Mouse (Mus musculus): ENCODE measurements around the gene Lrrfip1. TPM values are rescaled to one million over a fixed set of nuclear protein-coding genes. Genes with fewer than 3 reads are reported as not detected.

Lrrfip1 gene
- polyA plus RNA-seq, 1 experiment from 2014 or later = 26.5 TPM

DNA sequence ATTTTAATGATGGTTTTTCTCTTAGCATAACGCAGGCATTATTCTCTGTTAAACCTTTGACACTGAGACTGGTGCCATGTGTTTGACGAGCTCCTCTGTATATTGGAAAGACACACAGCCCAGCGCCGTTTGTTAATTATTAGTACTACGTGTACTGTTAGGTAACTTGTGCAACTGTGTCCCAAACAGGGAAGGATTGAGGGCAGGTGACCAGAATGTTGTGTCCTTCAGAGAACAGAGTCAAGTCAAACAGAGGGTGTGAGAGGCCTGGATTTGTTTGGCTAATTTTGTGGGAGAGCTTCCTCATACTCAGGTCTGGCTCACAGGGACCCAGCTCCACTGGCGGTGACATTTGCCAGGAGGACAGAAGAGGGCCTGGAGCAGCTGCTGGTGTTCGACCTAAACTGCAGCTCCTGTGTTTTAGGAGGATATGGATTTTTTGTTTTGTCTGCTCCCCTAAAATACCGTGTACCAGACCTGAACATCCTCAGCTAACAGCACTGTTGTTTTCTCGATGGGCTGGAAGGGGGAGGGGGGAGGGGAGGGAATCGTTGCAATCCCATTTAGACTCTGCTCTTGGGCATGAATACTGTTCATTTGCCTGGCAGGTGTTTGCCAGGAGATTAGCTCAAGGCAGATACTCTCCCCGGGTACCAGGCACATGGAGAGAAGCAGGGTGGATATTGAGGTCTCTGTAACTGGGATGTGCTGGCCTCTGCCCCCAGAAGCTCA lies 103.3 kb downstream of the Lrrfip1 start:
- Histone ChIP-seq H3K4me2 (no peak overlapping the region), H3K4me1 (replicated peaks; ENCODE audit: control insufficient read depth, insufficient read depth, low read length) (no peaks in the 10 kb centered on the region; the same call in 1 of the 2 replicates), H3K27ac (ENCODE audit: low read depth, low read length) (no peak overlapping the region), H3K9me3 (ENCODE audit: control insufficient read depth, low read length) (no peaks in the 10 kb centered on the region), H3K4me3 (ENCODE audit: low read depth, low read length) (no peak overlapping the region), H3K27me3 (replicated peaks; ENCODE audit: control insufficient read depth, insufficient read depth, low read length) (no peaks in the 10 kb centered on the region), H3K36me3 (ENCODE audit: control insufficient read depth, insufficient read depth, low read length) (peaks cover 4% of the 10 kb centered on the region; the same call in 1 of the 2 replicates), H3K9ac (ENCODE audit: low read depth, low read length) (no peak overlapping the region)
- DNase-seq (ENCODE audit: low spot score) (no peak), ATAC-seq (replicated peaks; ENCODE audit: low FRiP score) (no peak)
- WGBS = 74% methylated on average over 11 of the region's 11 CpGs

DNA sequence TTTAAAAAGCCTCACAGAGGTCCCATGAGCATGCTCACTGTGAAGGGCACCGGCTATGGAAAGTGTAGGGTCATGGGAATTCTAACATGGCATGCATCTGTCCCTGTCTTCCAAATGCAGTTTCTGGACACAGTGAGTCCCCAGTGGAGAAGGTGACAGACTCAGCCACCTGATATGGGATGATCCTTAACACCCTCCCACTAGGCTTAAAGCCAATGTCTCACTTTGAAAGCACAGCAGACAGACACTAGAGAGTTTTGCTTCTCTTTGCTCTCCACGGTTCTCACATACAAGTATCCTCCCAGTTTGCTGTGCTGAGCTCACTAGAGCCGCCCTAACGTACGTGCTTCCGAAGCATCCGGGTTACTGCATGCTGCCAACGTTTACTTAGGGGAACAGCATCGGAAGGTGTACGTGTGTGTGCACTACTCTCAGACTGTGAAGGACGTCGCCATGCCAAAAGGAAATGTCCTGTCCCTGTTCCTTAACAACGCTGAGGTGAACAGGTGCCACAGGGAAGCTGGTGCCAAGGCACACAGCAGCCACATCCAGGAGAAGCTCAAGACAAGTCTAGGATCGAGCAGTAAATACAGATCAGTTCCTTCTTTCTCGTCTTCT lies 104.9 kb downstream of the Lrrfip1 start:
- ATAC-seq (replicated peaks; ENCODE audit: low FRiP score) (no peak), DNase-seq (ENCODE audit: low spot score) (no peak)
- no peaks in the 10 kb centered on the region; the same call in 1 of the 2 replicates for H3K4me1 ChIP-seq (replicated peaks; ENCODE audit: control insufficient read depth, insufficient read depth, low read length)
- no peak overlapping the region for H3K4me2 ChIP-seq
- H3K9ac ChIP-seq (ENCODE audit: low read depth, low read length) = no peak overlapping the region
- no peak overlapping the region for H3K4me3 ChIP-seq (ENCODE audit: low read depth, low read length)
- H3K9me3 ChIP-seq (ENCODE audit: control insufficient read depth, low read length) = no peaks in the 10 kb centered on the region
- 91% methylated on average over 15 of the region's 15 CpGs for WGBS
- no peaks in the 10 kb centered on the region for H3K27me3 ChIP-seq (replicated peaks; ENCODE audit: control insufficient read depth, insufficient read depth, low read length)
- no peak overlapping the region for H3K27ac ChIP-seq (ENCODE audit: low read depth, low read length)
- peaks cover 4% of the 10 kb centered on the region; the same call in 1 of the 2 replicates for H3K36me3 ChIP-seq (ENCODE audit: control insufficient read depth, insufficient read depth, low read length)

- H3K27ac ChIP-seq (ENCODE audit: low read depth, low read length) = no peak overlapping the region
- H3K9ac ChIP-seq (ENCODE audit: low read depth, low read length) = no peak overlapping the region
- H3K36me3 ChIP-seq (ENCODE audit: control insufficient read depth, insufficient read depth, low read length) = peaks cover 2% of the 10 kb centered on the region; the same call in 1 of the 2 replicates
Observed at GRCm38 (mm10) chr1:91107548-91107947, 109.0 kb downstream of the Lrrfip1 start.

DNA sequence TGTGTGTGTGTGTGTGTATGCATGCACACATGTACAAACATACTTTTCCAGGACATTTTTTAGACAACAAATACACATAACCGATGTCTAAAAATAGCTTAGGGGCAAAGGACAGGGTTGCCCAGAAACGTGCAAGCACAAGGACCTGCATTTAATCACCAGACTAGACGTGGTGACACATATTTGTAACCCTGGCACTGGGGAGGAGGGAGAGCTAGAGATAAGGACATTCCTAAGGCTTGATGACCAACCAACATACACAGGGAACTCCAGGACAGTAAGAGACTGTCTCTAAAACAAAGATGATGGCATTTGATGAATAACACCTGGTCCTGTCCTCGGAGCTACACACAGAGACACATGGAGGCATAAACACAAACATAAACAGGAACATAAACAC lies 110.8 kb downstream of the Lrrfip1 start:
- WGBS = 39% methylated on average over 4 of the region's 4 CpGs
- no peaks in the 10 kb centered on the region for H3K27me3 ChIP-seq (replicated peaks; ENCODE audit: control insufficient read depth, insufficient read depth, low read length)
- H3K9ac ChIP-seq (ENCODE audit: low read depth, low read length) = no peak overlapping the region
- no peak for ATAC-seq (replicated peaks; ENCODE audit: low FRiP score)
- H3K36me3 ChIP-seq (ENCODE audit: control insufficient read depth, insufficient read depth, low read length) = peaks cover 2% of the 10 kb centered on the region; the same call in 1 of the 2 replicates
- H3K9me3 ChIP-seq (ENCODE audit: control insufficient read depth, low read length) = no peaks in the 10 kb centered on the region
- no peak overlapping the region for H3K4me3 ChIP-seq (ENCODE audit: low read depth, low read length)
- 0 out of 2 replicates have a peak, but pooled peaks cover 3% of the 10 kb centered on the region for H3K4me1 ChIP-seq (replicated peaks; ENCODE audit: control insufficient read depth, insufficient read depth, low read length)
- H3K27ac ChIP-seq (ENCODE audit: low read depth, low read length) = no peak overlapping the region
- H3K4me2 ChIP-seq = no peak overlapping the region
- no peak for DNase-seq (ENCODE audit: low spot score)

More at GRCm38 (mm10) chr1:91107548-91107947, 109.0 kb downstream of the Lrrfip1 start:
- Histone ChIP-seq H3K4me1 (replicated peaks; ENCODE audit: control insufficient read depth, insufficient read depth, low read length) (0 out of 2 replicates have a peak, but pooled peaks cover 3% of the 10 kb centered on the region), H3K27me3 (replicated peaks; ENCODE audit: control insufficient read depth, insufficient read depth, low read length) (no peaks in the 10 kb centered on the region), H3K9me3 (ENCODE audit: control insufficient read depth, low read length) (no peaks in the 10 kb centered on the region), H3K4me3 (ENCODE audit: low read depth, low read length) (no peak overlapping the region), H3K4me2 (no peak overlapping the region)
- ATAC-seq (replicated peaks; ENCODE audit: low FRiP score) (no peak), DNase-seq (ENCODE audit: low spot score) (no peak)
- WGBS = 72% methylated on average over 5 of the region's 5 CpGs

DNA sequence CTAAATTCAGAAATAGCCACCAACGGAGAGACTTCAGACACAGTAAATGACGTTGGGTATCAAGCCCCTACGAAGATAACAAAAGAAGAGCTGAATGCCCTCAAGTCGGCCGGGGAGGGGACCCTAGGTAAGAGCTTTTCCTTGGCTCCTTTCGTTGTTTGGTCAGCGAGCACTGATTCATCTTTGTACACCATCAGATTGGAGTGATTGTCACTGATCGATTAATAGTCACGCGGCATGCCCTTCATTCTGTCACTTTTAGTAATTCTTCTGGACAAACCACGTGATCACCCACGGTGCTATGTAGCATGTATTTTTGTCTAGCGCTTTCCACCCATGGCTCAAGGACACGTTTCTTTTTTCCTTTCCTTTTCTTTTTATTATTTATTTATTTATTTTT lies 113.6 kb downstream of the Lrrfip1 start:
- Histone ChIP-seq H3K9me3 (ENCODE audit: control insufficient read depth, low read length) (no peaks in the 10 kb centered on the region), H3K27ac (ENCODE audit: low read depth, low read length) (no peak overlapping the region), H3K4me1 (replicated peaks; ENCODE audit: control insufficient read depth, insufficient read depth, low read length) (0 out of 2 replicates have a peak, but pooled peaks cover 3% of the 10 kb centered on the region), H3K4me2 (no peak overlapping the region), H3K36me3 (ENCODE audit: control insufficient read depth, insufficient read depth, low read length) (no peaks in the 10 kb centered on the region), H3K9ac (ENCODE audit: low read depth, low read length) (no peak overlapping the region), H3K27me3 (replicated peaks; ENCODE audit: control insufficient read depth, insufficient read depth, low read length) (no peaks in the 10 kb centered on the region), H3K4me3 (ENCODE audit: low read depth, low read length) (no peak overlapping the region)
- DNase-seq (ENCODE audit: low spot score) = no peak
- 87% methylated on average over 14 of the region's 14 CpGs for WGBS
- ATAC-seq (replicated peaks; ENCODE audit: low FRiP score) = no peak

DNA sequence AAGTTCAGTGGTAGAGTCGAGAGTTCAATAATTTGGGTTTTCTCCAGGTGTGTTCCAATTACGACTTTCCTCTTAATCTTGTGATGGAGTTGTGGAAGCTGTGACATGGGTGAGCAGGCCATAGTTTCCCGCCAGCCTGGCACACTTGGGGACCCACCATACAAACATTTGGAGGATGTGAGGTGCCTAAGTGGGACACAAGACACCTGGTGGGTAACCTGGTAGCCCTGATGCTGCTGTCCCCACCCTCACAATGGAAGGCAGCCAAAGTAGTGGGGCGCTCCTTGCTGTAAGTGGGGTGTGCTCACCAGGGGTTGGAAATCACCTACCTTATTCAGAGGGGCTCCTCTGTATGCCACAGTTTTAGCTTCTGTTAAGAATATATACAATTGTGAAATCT lies 114.1 kb downstream of the Lrrfip1 start:
- 0 out of 2 replicates have a peak, but pooled peaks cover 3% of the 10 kb centered on the region for H3K4me1 ChIP-seq (replicated peaks; ENCODE audit: control insufficient read depth, insufficient read depth, low read length)
- no peak overlapping the region for H3K27ac ChIP-seq (ENCODE audit: low read depth, low read length)
- ATAC-seq (replicated peaks; ENCODE audit: low FRiP score) (no peak), DNase-seq (ENCODE audit: low spot score) (no peak)
- H3K4me3 ChIP-seq (ENCODE audit: low read depth, low read length) = no peak overlapping the region
- H3K9me3 ChIP-seq (ENCODE audit: control insufficient read depth, low read length) = no peaks in the 10 kb centered on the region
- no peak overlapping the region for H3K9ac ChIP-seq (ENCODE audit: low read depth, low read length)
- no peaks in the 10 kb centered on the region for H3K27me3 ChIP-seq (replicated peaks; ENCODE audit: control insufficient read depth, insufficient read depth, low read length)
- no peaks in the 10 kb centered on the region for H3K36me3 ChIP-seq (ENCODE audit: control insufficient read depth, insufficient read depth, low read length)
- 92% methylated on average over 4 of the region's 4 CpGs for WGBS
- no peak overlapping the region for H3K4me2 ChIP-seq

DNA sequence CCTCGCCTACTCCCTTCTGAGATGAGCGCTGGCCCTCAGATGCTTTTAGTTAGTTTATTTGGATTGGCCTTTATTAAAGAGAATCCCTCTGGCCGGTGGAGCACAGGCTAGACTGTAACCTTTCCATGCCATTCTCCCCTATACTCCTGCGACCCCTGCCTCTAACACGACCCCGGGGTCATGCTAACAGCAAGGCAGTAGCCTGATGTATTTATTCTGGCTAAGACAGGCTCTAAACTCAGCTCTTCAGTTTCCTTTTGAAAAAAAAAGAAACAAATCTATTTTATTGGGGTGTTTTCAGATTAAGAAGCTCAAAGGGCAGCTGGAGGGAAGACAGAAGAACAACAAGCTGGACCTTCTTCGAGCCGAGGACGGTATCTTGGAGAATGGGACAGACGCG lies 123.6 kb downstream of the Lrrfip1 start:
- no peak overlapping the region for H3K27ac ChIP-seq (ENCODE audit: low read depth, low read length)
- H3K36me3 ChIP-seq (ENCODE audit: control insufficient read depth, insufficient read depth, low read length) = peaks cover 8% of the 10 kb centered on the region; the same call in 1 of the 2 replicates
- H3K4me2 ChIP-seq = no peak overlapping the region
- H3K9ac ChIP-seq (ENCODE audit: low read depth, low read length) = no peak overlapping the region
- 87% methylated on average over 11 of the region's 11 CpGs for WGBS
- H3K27me3 ChIP-seq (replicated peaks; ENCODE audit: control insufficient read depth, insufficient read depth, low read length) = no peaks in the 10 kb centered on the region
- ATAC-seq (replicated peaks; ENCODE audit: low FRiP score) (no peak), DNase-seq (ENCODE audit: low spot score) (no peak)
- no peaks in the 10 kb centered on the region for H3K9me3 ChIP-seq (ENCODE audit: control insufficient read depth, low read length)
- H3K4me3 ChIP-seq (ENCODE audit: low read depth, low read length) = no peak overlapping the region
- H3K4me1 ChIP-seq (replicated peaks; ENCODE audit: control insufficient read depth, insufficient read depth, low read length) = no peaks in the 10 kb centered on the region

DNA sequence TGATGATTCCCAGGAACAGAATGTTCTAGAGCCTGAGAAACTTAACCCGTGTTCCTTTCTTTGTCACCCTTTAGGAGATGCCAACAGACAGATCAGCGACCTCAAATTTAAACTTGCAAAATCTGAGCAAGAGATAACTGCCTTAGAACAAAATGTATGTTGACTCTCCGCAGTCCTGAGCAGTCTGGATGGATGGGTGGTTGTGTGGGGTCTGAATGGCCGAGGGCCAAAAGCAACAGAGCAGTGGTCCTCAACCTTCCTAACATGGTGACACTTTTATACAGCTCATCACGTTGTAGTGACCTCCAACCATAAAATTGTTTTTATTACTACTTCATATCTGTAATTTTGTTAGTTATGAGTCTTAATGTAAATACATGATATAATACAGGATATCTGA lies 124.5 kb downstream of the Lrrfip1 start:
- ATAC-seq (replicated peaks; ENCODE audit: low FRiP score) (no peak), DNase-seq (ENCODE audit: low spot score) (no peak)
- Histone ChIP-seq H3K4me2 (no peak overlapping the region), H3K9me3 (ENCODE audit: control insufficient read depth, low read length) (no peaks in the 10 kb centered on the region), H3K4me3 (ENCODE audit: low read depth, low read length) (no peak overlapping the region), H3K27ac (ENCODE audit: low read depth, low read length) (no peak overlapping the region), H3K9ac (ENCODE audit: low read depth, low read length) (no peak overlapping the region), H3K4me1 (replicated peaks; ENCODE audit: control insufficient read depth, insufficient read depth, low read length) (no peaks in the 10 kb centered on the region), H3K27me3 (replicated peaks; ENCODE audit: control insufficient read depth, insufficient read depth, low read length) (no peaks in the 10 kb centered on the region), H3K36me3 (ENCODE audit: control insufficient read depth, insufficient read depth, low read length) (peaks cover 8% of the 10 kb centered on the region; the same call in 1 of the 2 replicates)
- 87% methylated on average over 5 of the region's 5 CpGs for WGBS
